Mouse (Mus musculus): ENCODE results near the gene Shank1.

DNA sequence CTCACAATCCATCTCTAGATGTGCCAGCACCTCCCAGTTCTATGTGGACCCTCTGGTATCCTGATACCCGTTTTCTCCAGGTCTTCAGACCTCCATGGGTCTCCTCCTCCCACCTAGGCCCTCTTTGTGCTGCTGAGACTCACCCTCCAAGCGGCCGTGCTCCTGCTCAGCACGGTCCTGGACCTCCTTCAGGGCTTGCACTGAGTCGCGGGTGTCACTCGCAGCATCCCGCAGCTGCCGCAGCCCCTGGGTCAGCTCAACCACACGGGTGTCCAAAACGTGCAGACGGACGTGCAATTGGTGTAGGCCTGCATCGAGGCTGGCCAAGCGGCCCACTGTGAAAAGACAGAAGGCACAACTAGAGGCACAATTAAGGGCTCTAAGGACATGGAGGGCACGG, 4.4 kb upstream of the Shank1 start:
- TF ChIP-seq POLR2A (IDR thresholded peaks at IDR 0.05; ENCODE audit: borderline replicate concordance, low read depth, low read length) = no peak
- TF ChIP-seq CTCF (IDR thresholded peaks at IDR 0.05; ENCODE audit: low read depth, low read length) = no peak

Measured in bone marrow macrophage, adult 2 months (primary cell).